Mouse (Mus musculus) CH12.LX (cell line): ENCODE data around the gene Macc1.

Experiments used
- BHLHE40 ChIP-seq: IDR thresholded peaks from 2 replicates; pipeline ENCODE4 v1.6.1; 2011; ENCODE audit warnings: mild to moderate bottlenecking, low read depth, low read length, improper control_type of control experiment
- CTCF ChIP-seq, 2 experiments: IDR thresholded peaks in 1 of 2; conservative IDR thresholded peaks in 1 of 2; 2 replicates each; pipeline ENCODE4 v1.5.1; 2011 to 2012; ENCODE audit warnings: low read depth in 2 of 2, low read length in 2 of 2, improper control_type of control experiment in 1 of 2, inconsistent platforms in 1 of 2, mild to moderate bottlenecking in 1 of 2, moderate library complexity in 1 of 2
- E2F4 ChIP-seq: IDR thresholded peaks from 2 replicates; pipeline ENCODE4 v1.6.1; 2011; ENCODE audit warnings: low read depth, low read length, improper control_type of control experiment; ENCODE audit not compliant: insufficient replicate concordance
- EP300 ChIP-seq: IDR thresholded peaks from 2 replicates; pipeline ENCODE4 v1.6.1; 2011; ENCODE audit warnings: low read length, improper control_type of control experiment
- IRF4 ChIP-seq: IDR thresholded peaks from 2 replicates; pipeline ENCODE4 v1.6.1; 2014; ENCODE audit warnings: low read depth, mild to moderate bottlenecking, inconsistent platforms, low read length, improper control_type of control experiment
- KAT2A ChIP-seq: IDR thresholded peaks from 2 replicates; pipeline ENCODE4 v1.6.1; 2012; ENCODE audit warnings: low read length, improper control_type of control experiment, inconsistent platforms; ENCODE audit not compliant: insufficient replicate concordance
- MAX ChIP-seq: IDR thresholded peaks from 2 replicates; pipeline ENCODE4 v1.6.1; 2011; ENCODE audit warnings: low read length, improper control_type of control experiment
- MXI1 ChIP-seq: IDR thresholded peaks from 2 replicates; pipeline ENCODE4 v1.6.1; 2011; ENCODE audit warnings: mild to moderate bottlenecking, low read depth, low read length, improper control_type of control experiment
- POLR2A ChIP-seq: IDR thresholded peaks from 2 replicates; pipeline ENCODE4 v1.6.1; 2011; ENCODE audit warnings: low read depth, mild to moderate bottlenecking, improper control_type of control experiment, low read length
- POLR2AphosphoS2 ChIP-seq: IDR thresholded peaks from 2 replicates; pipeline ENCODE4 v1.6.1; 2011; ENCODE audit warnings: low read depth, low read length, improper control_type of control experiment
- TCF12 ChIP-seq: IDR thresholded peaks from 2 replicates; pipeline ENCODE4 v1.6.1; 2014; ENCODE audit warnings: low read depth, mild to moderate bottlenecking, inconsistent platforms, low read length, improper control_type of control experiment
- USF1 ChIP-seq: IDR thresholded peaks from 2 replicates; pipeline ENCODE4 v1.6.1; 2014; ENCODE audit warnings: low read depth, mild to moderate bottlenecking, inconsistent platforms, low read length, improper control_type of control experiment
- ZC3H11A ChIP-seq: IDR thresholded peaks from 2 replicates; pipeline ENCODE4 v1.6.1; 2012; ENCODE audit warnings: low read depth, mild to moderate bottlenecking, inconsistent platforms, low read length, improper control_type of control experiment
- ZMIZ1 ChIP-seq: IDR thresholded peaks from 2 replicates; pipeline ENCODE4 v1.6.1; 2012; ENCODE audit warnings: low read depth, mild to moderate bottlenecking, inconsistent platforms, low read length, improper control_type of control experiment

- TF ChIP-seq ZC3H11A (no peak), MXI1 (no peak), EP300 (no peak), BHLHE40 (no peak), CTCF (conservative IDR thresholded peaks at IDR 0.05 in 1 of 2, IDR thresholded peaks at IDR 0.05 in 1 of 2; ENCODE audit: low read depth in 2 of 2, low read length in 2 of 2) (no peak), TCF12 (no peak), E2F4 (no peak), POLR2AphosphoS2 (no peak), IRF4 (no peak), POLR2A (no peak), USF1 (no peak), MAX (no peak), KAT2A (no peak), ZMIZ1 (no peak)
Measured at GRCm38 (mm10) chr12:119358242-119358515, 44.1 kb downstream of the Macc1 start.
